Mouse (Mus musculus) CD4-positive, CD25-positive, alpha-beta regulatory T cell, adult 2 months (primary cell): ENCODE data around the gene Pdcd6ip.
"Not testable (repeated sequence)": the region's sequence is repeated elsewhere in the genome, so short reads cannot be mapped to it uniquely, and the experiment has no call there.

Experiments used
- DNase-seq: peaks from one replicate; pipeline ENCODE4 v3.0.0-alpha.2; 2012; ENCODE audit warnings: low read depth, low spot score

The Pdcd6ip gene

DNA sequence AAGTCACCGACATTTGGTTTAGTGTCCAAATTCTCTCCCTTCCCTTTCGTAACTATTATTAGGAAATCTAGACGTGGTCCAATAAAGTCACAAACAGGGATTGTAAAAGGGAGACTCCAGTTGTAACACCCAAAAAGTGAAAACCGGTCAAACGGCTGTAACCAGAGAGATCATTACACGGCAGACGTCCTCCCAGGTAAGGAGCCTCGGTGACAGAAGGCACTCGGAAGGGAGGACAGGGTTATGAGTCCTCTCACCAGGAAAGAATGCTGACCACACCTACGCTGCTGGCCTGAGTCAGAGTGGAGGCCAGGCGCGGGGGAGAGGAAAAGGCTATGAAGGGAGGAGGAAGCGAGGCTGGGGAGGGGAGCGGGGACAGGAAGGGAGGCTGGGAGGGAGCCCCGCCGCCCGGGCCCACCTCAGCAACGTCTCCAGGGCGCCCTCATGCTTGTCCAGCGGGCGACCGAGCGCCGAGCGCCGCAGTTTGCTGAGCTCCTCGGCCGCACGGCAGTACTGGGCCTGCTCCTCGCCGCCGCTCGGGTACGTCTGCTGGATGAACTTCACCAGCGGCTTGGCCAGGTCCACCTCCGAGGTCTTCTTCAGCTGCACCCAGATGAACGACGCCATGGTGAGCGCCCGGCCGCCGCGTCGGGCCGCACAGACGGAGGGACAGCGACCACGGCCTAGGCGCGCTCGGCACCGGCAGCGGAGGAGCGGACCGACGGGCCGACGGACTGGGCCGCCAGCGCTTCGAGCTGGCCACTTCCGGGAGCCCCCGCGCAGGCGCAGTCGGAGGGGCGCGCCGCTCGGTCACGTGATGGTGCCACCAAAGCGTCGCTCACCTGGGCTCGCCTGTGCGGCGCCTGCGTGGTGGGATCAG is at the start of gene Pdcd6ip:
Gene Pdcd6ip (minus strand): TSS at position 779 of the 880 bp plus-strand sequence.
- DNase-seq, result peak; percentile 96

- DNase-seq, result no peak
Observed at GRCm38 (mm10) chr9:113755888-113756719, 48.0 kb upstream of the Pdcd6ip start.

DNA sequence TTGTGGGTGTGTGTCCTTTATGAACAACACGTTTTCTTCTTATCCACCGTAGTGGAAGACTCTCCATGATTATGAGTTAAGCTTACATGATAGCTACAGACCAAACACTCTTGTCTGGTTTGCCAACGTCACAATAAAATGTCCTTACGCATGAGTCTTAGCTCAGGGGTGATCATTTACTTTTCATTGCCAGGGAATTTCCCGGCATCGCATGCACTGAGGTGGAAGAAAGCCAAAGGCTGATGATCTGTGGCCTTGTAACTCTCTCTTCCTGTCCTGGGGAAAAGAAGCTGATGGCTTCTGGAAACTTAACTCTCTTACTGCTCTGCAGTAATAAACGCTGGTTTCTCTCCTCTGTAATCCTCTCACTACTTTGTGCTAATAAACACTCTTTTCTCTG is 41.3 kb upstream of the Pdcd6ip start:
- no peak for DNase-seq

DNA sequence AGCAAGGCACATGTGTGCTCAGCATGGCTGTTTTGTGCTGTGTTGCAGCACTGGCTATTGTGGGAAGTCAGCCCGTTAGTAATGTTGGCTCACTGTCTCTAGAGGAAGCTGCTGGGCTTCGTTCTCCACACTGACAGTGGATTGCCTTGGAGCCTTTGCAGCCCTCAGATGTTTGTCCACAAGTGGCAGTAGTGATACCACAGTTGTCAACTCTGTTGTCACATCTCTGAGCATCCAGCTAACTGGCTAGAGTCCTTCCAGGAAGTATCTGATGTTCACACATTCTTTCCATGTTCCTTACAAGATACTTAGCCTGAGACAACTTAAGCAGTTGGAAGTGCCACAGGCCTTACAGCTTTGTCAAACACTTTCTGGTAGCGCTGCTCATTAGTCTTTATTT is 35.2 kb upstream of the Pdcd6ip start:
- peak; percentile 23 for DNase-seq

- DNase-seq, result peak; percentile 47
Observed at GRCm38 (mm10) chr9:113742361-113742794, 34.3 kb upstream of the Pdcd6ip start.

DNA sequence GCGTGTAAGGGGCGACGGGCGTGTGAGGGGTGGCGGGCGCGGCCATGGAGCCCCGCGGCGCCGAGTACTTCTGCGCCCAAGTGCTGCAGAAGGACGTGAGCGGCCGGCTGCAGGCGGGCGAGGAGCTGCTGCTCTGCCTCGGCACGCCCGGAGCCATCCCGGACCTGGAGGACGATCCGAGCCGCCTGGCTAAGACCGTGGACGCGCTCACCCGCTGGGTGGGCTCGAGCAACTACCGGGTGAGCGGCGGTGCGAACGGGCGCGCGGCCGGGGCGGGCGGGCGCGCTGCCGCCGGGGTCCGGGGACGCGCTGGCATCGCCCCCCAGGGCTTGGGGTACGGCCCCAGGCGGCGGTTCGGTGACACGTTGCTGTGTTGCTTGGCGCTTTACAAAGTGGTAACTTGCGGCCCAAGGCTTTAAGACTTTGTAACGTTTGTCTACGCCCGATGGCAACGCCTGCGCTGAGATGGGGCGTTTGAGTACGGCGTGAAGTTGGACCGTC is 33.6 kb upstream of the Pdcd6ip start:
- peak; percentile 74 for DNase-seq

GRCm38 (mm10) chr9:113741108-113741636 is 33.1 kb upstream of the Pdcd6ip start, which contains the start of gene Clasp2:
TSS of gene Clasp2 (plus strand) at chr9:113741473.
- peak; percentile 91 for DNase-seq

DNA sequence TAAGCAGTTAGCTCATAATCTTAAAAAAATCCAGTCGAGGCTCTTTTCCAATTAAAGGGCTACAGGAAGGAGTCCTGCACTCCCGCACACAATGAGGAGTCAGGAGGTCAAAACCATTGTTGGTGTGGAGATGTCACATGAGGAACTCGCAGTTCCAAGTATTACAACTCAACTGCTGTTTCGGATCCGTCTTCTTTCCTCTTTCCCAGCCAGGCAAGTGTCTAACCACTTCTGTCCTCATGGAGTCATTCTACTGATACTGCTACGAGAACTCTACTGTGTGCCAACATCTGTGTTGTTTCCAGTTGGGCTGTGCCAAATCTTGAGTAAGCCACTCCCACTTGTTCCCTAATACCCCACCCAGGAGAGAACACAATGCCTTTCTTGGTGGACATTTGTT is 30.9 kb upstream of the Pdcd6ip start:
- no peak for DNase-seq

DNA sequence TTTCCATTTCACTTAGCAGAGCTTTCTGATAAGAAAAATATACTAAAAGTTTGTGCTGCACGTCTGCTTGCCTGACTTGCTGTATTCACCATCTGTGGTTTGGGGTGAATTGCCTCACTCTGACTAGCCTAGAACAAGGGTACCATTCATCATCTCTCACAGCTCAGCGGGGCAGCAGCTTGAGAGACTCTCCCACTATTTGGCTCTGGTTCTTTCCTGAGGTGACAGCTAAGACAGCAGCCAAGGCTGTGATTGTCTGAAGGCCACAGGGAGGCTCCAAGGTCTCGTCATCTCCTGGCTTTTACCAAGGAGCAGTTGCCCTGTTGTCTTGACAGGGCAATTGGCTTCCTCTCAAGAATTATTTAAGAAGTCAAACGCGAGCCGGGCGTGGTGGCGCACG is 30.0 kb upstream of the Pdcd6ip start:
- DNase-seq, result no peak

DNA sequence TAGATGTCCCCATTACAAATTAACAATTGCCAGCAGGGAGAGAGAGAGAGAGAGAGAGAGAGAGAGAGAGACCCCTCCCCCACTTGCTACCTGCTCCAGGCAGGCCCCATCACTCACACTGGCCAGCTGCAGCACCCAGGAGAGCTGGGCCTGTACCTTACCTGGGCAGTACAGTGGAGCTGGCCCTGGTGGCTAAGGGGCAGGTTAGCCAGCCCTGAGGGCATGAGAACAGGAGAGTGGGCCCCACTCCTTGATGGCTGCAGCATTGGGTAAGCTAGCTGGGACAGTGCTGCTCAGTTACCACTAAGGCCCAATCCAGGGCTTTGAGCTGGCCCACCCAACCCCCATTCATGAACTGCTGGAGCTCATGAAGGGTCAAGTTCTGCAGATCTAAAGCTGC is 27.9 kb upstream of the Pdcd6ip start:
- no peak for DNase-seq

DNA sequence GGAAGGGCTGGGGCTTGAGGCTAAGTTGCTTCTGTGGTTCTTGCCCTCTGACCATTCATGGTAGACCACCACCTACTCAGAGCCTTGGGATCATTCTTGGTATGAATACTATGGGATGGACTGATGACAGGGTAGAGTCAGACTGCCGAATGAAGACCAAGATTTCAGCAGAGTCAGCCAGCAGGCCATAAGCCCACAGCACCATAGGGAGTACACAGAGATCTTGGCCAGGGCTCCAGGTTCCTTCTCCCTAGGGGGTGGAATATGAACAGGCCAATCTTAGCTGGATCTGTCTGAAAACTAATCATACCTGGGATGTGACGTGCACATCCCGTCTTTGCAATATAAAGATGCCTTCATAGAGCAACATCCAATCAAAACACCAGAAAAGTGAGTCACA is 23.5 kb upstream of the Pdcd6ip start:
- no peak for DNase-seq

GRCm38 (mm10) chr9:113726991-113727680 is 19.1 kb upstream of the Pdcd6ip start:
- no peak for DNase-seq

- no peak for DNase-seq
Observed at GRCm38 (mm10) chr9:113726131-113726530, 18.1 kb upstream of the Pdcd6ip start.

GRCm38 (mm10) chr9:113725609-113726008 is 17.6 kb upstream of the Pdcd6ip start:
- DNase-seq, result not testable (repeated sequence)

GRCm38 (mm10) chr9:113724646-113725045 is 16.6 kb upstream of the Pdcd6ip start:
- DNase-seq, result no peak

- DNase-seq, result peak; percentile 54
Observed at GRCm38 (mm10) chr9:113719063-113719462, 11.0 kb upstream of the Pdcd6ip start.

GRCm38 (mm10) chr9:113710871-113711270 is 2.8 kb upstream of the Pdcd6ip start:
- DNase-seq, result no peak

- DNase-seq, result no peak
Observed at GRCm38 (mm10) chr9:113708361-113709280, 562 bp upstream of the Pdcd6ip start.

- no peak for DNase-seq
Observed at GRCm38 (mm10) chr9:113706841-113707240, 1.2 kb downstream of the Pdcd6ip start.

DNA sequence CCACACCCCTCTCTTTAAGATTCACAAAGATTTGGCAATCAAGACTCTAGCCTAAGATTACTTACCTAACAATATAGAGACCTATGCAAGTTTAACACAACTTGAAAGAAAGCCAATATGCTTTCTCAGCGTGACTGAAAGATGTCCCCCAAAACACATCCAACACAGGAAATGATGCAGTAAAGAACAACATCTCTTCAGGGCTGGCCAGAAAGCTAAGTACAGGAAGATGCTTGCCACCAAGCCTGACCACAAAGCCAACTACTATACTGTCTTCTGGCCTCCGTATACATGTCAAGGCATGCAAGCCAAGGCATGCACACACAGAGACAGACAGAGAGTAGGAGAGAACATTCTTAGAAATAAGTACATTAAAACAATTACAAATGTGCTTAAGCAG is 2.0 kb downstream of the Pdcd6ip start:
- peak; percentile 39 for DNase-seq
